Mouse (Mus musculus): ENCODE measurements at regions not wholly inside any gene's neighbourhood (a gene's known extent, or its start where the extent isn't known, plus 50 kb on each side); places are given as distances from the start of the nearest gene placed in this dataset.

- TF ChIP-seq CTCF (IDR thresholded peaks at IDR 0.05; ENCODE audit: low read depth, low read length), result no peak
- no peak for TF ChIP-seq POLR2A (IDR thresholded peaks at IDR 0.05; ENCODE audit: extremely low read depth, insufficient read depth, low read length)
Measured at GRCm38 (mm10) chr7:137684826-137685225, 247.4 kb downstream of the Glrx3 start.
